Mouse (Mus musculus): ENCODE data around the gene Trim34a.
"Not testable (repeated sequence)": the region's sequence is repeated elsewhere in the genome, so short reads cannot be mapped to it uniquely, and the experiment has no call there.

Gene Trim34a

DNA sequence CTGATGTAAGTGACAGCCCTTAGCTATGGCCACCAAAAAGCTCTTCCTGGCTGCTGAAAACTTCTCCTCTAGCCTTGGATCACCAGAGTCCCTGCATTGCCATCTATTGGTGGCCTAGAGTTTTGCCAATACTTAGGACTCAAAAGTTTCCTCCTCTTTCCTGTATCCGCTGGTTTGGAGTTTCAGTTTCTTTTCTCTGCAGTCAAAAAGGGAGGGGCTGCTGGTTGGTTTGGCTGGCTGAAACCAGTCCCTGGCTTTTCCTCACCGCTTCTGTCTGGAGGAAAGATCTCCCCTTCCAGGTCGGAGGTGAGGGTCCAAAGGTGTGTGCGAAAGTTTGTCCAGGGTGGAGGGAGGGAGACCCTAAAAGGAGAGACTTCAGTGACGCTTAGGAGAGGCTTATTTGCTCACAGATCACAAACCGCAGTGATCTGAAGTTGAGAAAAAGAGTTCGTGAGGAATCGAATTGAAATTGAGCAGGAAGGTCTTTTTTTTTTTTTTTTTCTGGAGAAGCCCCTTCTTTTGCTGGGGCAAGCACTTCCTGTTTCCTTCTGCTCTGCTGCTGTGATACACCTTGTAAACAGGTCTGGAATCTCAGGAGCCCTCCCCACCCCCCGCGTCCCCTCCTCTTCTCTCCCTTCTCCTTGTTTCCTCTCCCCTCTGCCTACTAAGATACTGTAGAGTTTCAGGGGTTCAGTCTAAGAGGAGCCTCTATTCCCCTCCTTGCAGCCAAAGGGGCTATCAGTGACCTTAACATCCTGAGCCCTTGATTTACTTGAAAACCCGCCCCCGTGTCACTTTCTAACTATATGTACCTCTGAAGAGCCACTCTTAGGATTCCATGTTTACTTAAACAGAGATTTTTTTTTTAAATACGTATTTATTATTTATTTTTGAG is at the start of gene Trim34a:
Gene Trim34a (plus strand): TSS at position 171 of the 895 bp plus-strand sequence.
- peak; percentile 69 for DNase-seq (ENCODE audit: low read depth)

DNA sequence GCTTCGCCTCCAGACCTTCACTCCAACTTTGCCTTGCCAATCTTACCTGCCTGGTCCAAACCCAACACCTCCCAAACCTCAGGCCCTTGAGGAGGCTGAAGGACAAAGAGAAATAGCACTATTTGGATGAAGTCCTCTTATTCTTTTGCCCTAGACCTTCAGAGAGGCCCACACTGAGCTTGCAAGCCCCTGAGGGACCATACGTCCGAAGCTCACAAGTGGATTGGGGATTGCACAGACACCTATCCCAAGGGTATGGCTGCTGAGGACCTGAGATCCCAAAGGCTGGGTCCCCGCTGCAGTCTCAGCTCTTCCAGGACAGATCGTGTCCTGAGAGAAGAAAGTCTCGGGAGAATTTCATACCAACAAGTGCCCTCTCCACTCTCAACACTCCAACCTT is 48.4 kb upstream of the Trim34a start, which contains the start of gene Olfr649:
Gene Olfr649 (minus strand): TSS at position 101 of the 400 bp plus-strand sequence.
- no peak for DNase-seq (ENCODE audit: low read depth)

DNA sequence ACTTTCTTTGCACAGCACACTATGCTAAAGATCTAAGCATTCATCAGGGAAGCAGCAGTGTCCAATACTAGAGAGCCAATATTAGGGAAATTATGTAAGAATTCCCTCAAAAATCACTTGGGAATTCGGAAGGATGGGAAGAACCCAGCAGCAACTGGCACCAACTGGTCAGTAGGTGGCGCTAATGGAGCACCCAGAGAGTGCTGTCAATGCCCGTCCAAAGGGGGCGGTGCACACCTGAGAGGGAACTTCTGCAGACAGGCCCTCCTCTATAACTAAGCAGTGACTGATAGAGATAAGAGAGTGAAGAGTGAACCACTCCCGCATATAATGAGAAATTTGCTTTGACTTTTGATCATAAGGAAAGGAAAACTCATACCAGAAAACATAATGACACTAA is 44.4 kb upstream of the Trim34a start:
- peak; percentile 56 for DNase-seq (ENCODE audit: low read depth)

DNA sequence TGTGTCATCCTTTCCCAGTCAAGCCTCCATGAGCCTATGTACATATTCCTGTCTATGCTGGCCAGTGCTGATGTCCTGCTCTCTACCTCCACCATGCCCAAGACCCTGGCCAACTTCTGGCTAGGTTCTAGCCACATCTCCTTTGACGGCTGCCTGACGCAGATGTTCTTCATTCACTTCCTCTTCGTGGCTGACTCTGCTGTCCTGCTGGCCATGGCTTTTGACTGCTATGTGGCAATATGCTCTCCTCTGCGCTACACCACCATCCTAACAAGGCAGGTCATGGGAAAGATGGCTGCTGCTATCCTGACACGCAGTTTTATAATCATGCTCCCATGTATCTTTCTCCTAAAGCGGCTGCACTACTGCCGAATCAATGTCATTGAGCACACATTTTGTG is 38.1 kb upstream of the Trim34a start:
- DNase-seq (ENCODE audit: low read depth), result no peak

DNA sequence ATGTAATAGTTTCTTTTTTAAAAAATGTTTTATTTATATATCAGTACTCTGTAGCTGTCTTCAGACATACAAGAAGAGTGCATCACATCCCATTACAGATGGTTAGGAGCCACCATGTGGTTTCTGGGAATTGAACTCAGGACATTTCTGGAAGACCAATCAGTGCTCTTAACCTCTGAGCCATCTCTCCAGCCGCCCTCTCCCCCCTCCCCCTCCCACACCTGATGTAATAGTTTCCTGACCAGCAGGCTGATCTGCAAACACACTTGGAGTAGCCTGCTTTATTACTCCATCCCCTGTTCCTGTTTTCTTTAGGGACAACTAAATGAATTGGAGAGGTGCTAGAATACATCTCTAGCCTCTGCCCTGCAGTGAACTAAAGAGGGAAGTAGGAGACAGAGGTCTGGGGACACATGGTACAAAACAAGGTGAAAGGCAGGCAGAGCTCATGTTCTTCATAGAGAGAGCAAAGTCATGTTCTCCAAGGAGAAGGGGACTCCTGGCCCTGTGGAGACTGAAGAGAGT is 28.2 kb upstream of the Trim34a start:
- no peak for DNase-seq (ENCODE audit: low read depth)

DNA sequence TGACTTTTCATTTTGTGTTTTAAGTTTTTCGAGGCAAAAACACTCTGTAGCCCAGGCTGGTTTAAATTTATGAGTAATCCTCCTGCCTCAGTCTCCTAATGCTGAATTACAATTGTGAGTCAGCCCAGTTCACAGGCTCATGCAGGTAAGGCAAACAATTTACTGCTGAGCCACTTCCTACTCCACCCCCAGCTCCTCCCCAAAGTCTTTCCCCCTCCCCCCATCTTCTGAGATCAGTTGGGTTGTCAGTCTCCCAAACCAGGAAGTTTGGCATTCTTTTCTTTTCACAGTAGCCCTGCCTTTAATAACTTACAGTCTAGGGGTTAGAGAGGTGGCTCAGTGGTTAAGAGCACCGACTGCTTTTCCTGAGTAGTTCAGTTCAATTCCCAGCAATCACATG is 26.4 kb upstream of the Trim34a start:
- no peak for DNase-seq (ENCODE audit: low read depth)

DNA sequence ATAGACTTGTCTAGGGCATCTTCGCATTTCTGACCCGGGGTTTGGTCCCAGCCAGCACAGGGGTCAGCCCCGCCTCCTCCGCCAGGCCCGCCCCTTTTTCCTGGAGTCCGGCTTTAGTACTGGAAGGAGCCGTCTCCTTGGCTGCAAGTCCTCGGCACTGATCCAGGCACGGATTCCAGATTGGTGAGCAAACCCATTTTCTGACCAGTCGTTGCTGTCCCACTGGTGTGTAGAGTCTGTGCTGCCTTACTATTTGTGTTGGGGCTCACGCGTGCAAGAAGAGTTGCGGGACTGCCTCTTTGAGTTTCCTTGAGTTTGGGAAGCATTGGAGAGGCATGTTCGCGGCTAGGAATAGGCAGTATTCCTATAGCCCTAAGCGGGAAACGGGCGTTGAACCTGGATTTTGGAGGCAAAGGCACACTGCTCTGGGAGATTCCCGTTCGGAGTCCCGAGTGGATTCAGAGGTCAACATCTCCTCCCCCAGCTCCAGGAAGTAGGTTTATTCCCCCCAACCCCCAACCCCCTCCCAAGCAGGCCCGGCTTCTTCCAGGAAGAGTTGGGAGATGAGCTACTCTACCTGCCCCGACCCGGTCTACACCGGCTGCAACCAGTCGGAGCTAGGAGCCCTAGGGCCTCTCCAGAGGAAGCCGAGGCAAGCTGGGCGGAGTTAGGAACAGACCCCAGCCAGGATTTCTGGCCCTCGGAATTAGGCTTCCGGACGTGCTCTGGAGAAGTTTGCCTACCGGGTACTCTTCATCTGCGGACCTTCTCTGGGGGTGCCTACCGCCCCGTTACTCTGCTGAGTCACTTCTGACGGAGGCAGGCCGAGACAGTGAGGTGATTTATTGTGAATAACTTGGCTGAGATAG is 25.3 kb upstream of the Trim34a start, which contains the start of gene Trim6:
Gene Trim6 (plus strand): TSS at position 93 of the 869 bp plus-strand sequence.
- DNase-seq (ENCODE audit: low read depth), result no peak

DNA sequence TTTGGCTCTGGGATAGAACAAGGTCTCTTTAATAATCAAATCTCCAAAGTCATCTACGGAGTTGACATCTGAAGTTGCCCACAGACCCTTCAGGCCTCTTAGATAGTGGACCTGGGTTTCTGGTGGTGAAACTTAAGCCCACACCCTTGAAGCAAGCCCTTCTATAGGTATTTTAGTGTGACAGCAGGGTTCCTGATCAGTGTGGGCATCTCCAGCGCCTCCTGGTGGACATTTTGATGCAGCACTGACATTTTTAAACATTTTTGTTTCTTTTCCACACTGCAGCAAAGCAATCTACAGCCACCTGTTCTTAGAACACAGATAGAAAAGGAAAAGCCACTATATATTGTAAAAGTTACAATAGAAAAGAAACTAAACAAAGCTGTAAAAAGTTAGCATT is 13.1 kb upstream of the Trim34a start:
- no peak for DNase-seq (ENCODE audit: low read depth)

DNA sequence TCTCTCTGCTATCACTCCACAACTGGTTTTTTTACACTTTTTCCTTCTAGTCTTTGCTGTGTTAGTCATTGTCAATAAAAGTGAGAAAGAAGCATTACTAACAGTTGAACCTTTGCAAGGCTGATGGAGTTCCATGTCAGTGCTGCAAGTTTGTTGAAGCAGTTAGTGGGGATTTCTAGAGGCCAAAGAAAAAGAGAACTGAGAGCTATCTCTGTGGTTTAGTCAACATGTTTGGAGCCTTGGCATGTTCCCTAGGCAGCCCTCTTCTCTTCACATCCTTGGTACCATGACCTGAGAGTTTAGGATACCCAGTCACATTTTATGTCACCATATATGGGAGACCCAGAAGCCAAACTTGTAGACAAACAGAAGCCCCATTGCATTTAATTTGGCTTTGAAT is 3.4 kb upstream of the Trim34a start:
- no peak for DNase-seq (ENCODE audit: low read depth)

DNA sequence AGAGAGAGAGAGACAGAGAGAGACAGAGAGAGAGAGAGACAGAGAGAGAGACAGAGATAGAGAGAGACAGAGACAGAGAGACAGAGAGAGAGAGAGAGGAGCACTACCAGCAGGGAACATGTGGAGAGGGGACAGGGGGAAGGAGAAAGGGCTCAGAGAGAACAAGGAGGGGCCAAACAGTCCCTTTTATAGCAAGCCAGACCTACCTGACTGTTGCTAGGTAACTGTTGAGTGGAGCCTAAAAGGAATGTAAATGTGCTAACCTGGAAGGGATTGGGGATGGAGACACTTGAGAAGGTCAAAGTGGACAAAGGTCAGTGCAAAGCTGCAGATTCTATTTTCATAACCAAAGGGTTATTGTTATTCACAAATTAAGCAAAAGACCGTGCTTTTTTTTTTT is 641 bp upstream of the Trim34a start:
- no peak for DNase-seq (ENCODE audit: low read depth)

DNA sequence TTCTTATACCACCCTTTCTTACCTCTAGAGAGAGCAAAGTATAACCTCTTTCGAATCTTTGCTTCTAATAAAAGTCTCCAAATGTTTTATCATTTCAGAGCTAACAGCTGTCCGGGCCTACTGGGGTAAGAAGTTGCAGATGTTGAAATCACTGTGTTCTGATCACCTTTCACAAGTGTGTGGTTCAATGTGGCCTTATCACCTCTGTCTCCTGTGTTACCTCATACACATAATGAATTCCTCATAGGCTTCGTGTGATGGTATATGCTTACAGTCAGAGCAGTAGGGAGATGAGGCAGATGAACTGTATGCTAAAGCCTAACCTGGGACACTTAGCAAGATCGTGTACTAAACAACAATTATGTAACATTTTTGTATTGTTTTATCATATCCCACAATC is 16.1 kb downstream of the Trim34a start:
- DNase-seq (ENCODE audit: low read depth), result not testable (repeated sequence)

DNA sequence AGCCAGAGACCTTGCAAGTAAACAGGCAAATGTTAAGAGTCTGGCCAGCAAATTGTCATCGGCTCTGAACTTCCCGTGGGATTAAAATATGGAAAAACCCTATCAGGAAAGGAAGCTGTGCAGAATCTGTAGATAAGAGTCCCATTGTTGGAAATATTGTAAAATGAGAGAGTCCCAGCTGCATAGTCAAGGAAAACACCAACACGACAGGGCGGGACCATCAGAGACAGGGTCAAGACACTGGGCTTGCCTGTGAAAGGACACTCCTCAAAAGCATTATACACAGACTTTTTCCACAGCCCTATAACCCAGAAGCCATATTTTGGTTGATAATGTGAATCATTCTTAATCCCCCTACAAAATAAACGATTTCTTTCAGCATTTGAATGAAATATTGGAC is 21.1 kb downstream of the Trim34a start:
- DNase-seq (ENCODE audit: low read depth), result not testable (repeated sequence)

DNA sequence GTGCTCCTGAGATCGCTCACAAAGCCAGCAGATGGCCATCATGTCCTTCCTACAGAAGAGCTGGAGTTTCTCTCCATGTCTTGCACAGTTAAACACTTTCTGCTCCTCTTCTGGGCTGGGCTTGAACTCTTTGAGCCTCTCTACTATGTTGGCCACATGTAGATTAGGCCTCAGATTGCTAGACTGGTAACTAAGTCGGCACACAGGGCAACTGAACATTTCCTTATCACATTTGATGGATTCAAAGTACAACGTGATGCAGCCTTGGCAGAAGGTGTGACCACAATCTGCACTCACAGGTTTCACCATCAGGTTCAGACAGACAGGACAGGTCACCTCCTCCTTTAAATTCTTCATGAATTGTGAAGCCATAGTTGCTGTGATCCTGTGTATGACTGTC is 35.1 kb downstream of the Trim34a start:
- not testable (repeated sequence) for DNase-seq (ENCODE audit: low read depth)

DNA sequence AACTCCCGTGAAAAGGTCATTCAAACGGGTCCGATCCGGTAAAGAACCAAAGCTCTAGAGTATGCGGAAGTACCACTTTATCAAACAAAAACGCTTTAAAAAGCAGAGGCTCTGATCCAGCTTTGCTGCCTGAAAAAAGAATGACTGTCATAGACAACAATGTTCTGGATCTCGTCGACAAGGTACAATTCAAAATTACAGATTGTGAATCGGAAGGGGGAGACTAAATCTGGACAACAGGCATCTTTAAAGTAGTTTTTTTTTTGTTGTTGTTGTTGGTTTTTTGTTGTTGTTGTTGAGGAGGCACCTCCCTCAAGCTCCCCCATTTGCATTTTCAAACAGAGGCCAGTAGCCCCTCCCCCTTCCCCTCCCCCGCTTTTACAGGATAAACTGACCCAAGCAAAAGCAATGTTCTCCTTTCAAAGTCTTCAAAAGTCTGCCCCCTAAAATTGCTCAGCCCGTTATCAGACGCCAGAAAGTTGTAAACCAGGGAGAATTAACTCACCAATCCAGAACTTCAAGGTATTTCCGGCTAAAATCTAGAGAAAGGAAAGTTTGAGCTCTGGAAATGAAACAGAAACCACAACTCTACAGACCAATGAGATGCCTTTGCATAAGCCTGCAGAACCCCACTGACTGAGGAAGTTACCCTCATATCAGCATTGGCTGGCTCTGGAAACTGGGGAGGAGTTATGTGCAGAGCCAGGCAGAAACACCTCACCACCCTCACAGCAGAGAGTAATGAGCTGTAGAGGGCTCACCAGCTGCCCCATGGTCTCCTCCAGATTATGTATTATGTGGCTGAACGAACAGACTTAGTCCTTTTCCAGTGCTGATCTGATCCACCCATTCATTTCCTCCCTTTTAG is 43.6 kb downstream of the Trim34a start, which contains the start of gene Trim5:
Gene Trim5 (minus strand): TSS at position 519 of the 868 bp plus-strand sequence.
- DNase-seq (ENCODE audit: low read depth), result not testable (repeated sequence)

DNA sequence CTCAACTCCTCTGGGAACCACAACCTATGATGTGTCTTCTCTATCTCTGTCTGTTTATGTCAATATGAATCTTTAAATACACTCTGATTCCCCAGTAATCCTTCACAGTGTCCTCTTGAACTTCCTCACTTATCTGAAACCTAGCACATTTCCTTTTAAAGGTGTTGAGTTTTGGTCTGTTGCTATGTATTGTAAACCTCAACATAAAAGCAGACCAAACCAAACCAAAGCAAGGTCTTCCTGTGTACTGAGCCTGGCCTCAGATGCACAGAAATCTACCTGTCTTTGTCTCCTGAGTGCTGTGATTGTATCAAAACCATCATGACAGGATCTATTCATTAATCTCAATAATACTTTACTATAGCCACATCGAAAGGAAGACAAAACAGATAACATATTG is 46.4 kb downstream of the Trim34a start:
- DNase-seq (ENCODE audit: low read depth), result no peak

DNA sequence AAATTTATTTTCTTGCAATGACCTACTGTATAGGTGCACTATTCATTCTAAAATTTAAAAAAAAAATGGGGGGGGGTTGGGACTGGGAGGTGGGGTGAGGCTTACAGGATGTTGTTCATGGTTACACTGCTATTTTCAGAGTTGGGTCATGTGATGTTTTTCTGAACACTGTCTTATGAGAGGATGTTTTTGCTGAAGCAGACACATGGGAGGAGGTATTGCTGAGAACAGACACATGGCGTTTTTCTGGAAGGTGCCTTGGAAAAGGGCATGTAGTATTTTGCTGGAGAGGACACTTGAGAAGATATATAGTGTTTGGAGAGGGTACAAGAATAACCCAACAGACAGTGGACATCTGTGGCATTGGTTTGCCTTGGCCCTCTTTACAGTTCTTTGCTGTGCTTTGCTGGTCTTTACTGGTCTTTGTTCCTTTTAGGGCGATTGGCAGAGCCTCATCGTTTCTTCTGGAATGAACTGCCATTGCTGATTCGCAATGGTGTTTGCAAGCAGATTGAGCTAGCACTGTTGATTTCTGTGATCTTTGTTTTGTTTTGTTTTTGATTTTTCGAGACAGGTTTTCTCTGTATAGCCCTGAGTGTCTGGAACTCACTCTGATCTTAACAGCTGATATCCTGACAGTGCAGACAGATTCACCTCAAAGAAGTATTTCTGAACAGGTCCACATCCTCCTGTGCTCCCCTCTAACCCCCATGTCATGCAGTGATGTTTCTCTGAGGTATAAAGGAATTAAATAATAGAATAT is 47.6 kb downstream of the Trim34a start:
- DNase-seq (ENCODE audit: low read depth), result no peak
